Comparison of ENCODE assay signal across 8 mouse cellular contexts in genomic region chr14:106439282-106439681, GRCm38 (mm10).
DNase-seq lines count a peak whose midpoint lies in the region; ATAC-seq and TF ChIP-seq lines count a peak whose summit lies in the region.

No protein-coding gene starts in this region.

- WGBS in heart, embryonic 12.5 days: 11% methylated on average over 5 of the region's 5 CpGs
- 19% methylated on average over 5 of the region's 5 CpGs for WGBS in embryonic facial prominence, embryonic 10.5 days
- WGBS in small intestine, adult 2 months: 13% methylated on average over 5 of the region's 5 CpGs

- peaks cover 3% of the 10 kb centered on the region; the same call in 1 of the 2 replicates for H3K9me3 ChIP-seq in heart, embryonic 12.5 days (replicated peaks)
- no peaks in the 10 kb centered on the region for H3K9me3 ChIP-seq in embryonic facial prominence, embryonic 10.5 days

- peak; percentile 92 for DNase-seq in heart, adult 11 months
- DNase-seq in adrenal gland, postnatal 10 days: peak; percentile 70
- peak; percentile 65 for DNase-seq in embryonic facial prominence, embryonic 10.5 days (ENCODE audit: low spot score)
- DNase-seq in heart, postnatal 10 days: peak; percentile 68 to 77
- peak; percentile 60 to 69 for DNase-seq in layer of hippocampus, adult 2 months (ENCODE audit: low spot score in 2 of 2)
- peak; percentile 48 for DNase-seq in lung, postnatal 25 days (ENCODE audit: low spot score)

- peak; percentile 94 for TF ChIP-seq CTCF in layer of hippocampus, adult 2 months (conservative IDR thresholded peaks at IDR 0.05)
- TF ChIP-seq CTCF in small intestine, adult 2 months (IDR thresholded peaks at IDR 0.05; ENCODE audit: extremely low read depth, insufficient read length, insufficient replicate concordance, low read depth, low read length): peak; percentile 35; the same call in 1 of the 2 replicates

- no peak for TF ChIP-seq POLR2A in small intestine, adult 2 months (IDR thresholded peaks at IDR 0.05; ENCODE audit: low read depth, low read length)

- no peak overlapping the region for H3K4me3 ChIP-seq in heart, embryonic 12.5 days
- no peak overlapping the region for H3K4me3 ChIP-seq in embryonic facial prominence, embryonic 10.5 days
- H3K4me3 ChIP-seq in layer of hippocampus, adult 2 months: no peak overlapping the region
- H3K4me3 ChIP-seq in small intestine, adult 2 months (ENCODE audit: low read depth, low read length): no peak overlapping the region

- no peak overlapping the region for H3K9ac ChIP-seq in heart, embryonic 12.5 days

- intact Hi-C loops in heart, postnatal 10 days (cut with DNase I): loop anchor here (1.0 kb wide), 1 partner anchor 62 kb away; no protein-coding TSS in a partner anchor

- H3K36me3 ChIP-seq in heart, embryonic 12.5 days: no peaks in the 10 kb centered on the region
- no peaks in the 10 kb centered on the region for H3K36me3 ChIP-seq in embryonic facial prominence, embryonic 10.5 days (replicated peaks)
- H3K36me3 ChIP-seq in small intestine, adult 2 months (ENCODE audit: control insufficient read depth, insufficient read depth, low read length): no peaks in the 10 kb centered on the region

- no peak overlapping the region for H3K27ac ChIP-seq in heart, embryonic 12.5 days (ENCODE audit: poor library complexity, severe bottlenecking)
- no peak overlapping the region for H3K27ac ChIP-seq in embryonic facial prominence, embryonic 10.5 days (replicated peaks)
- no peak overlapping the region for H3K27ac ChIP-seq in layer of hippocampus, adult 2 months
- no peak overlapping the region for H3K27ac ChIP-seq in small intestine, adult 2 months (ENCODE audit: insufficient read depth, low read depth, low read length)

- no peak overlapping the region for H3K4me2 ChIP-seq in heart, embryonic 12.5 days

- no peaks in the 10 kb centered on the region for H3K4me1 ChIP-seq in heart, embryonic 12.5 days (replicated peaks)
- no peaks in the 10 kb centered on the region for H3K4me1 ChIP-seq in embryonic facial prominence, embryonic 10.5 days
- no peaks in the 10 kb centered on the region for H3K4me1 ChIP-seq in small intestine, adult 2 months (ENCODE audit: control insufficient read depth, insufficient read depth, insufficient read length, low read length)

- no peaks in the 10 kb centered on the region for H3K27me3 ChIP-seq in heart, embryonic 12.5 days (replicated peaks)
- H3K27me3 ChIP-seq in embryonic facial prominence, embryonic 10.5 days (replicated peaks; ENCODE audit: low read depth, poor library complexity, severe bottlenecking): no peaks in the 10 kb centered on the region
- no peaks in the 10 kb centered on the region for H3K27me3 ChIP-seq in small intestine, adult 2 months (ENCODE audit: control insufficient read depth, insufficient read depth, low read length)

- ATAC-seq in heart, embryonic 12.5 days (ENCODE audit: insufficient number of reproducible peaks, low FRiP score): no peak
